Mouse (Mus musculus) gastrocnemius, postnatal 10 days (tissue): ENCODE data around the gene Gm20388. TPM values are rescaled to one million over a fixed set of nuclear protein-coding genes. Genes with fewer than 3 reads are reported as not detected.
"Not testable (repeated sequence)": the region's sequence is repeated elsewhere in the genome, so short reads cannot be mapped to it uniquely, and the experiment has no call there.

Source experiments
- DNase-seq: peaks from one replicate; pipeline ENCODE4 v3.0.0; 2021; ENCODE audit warnings: mixed read lengths
- total RNA-seq, 2 experiments: library from RNA; stranded (reverse); gene quantifications; 2 replicates each; pipeline ENCODE4 v1.2.3; 2021

Gene Gm20388
- total RNA-seq, 2 experiments from 2014 or later = 2.9 to 6.0 TPM

GRCm38 (mm10) chr8:120317118-120317824 is 406.6 kb downstream of the Gm20388 start:
- no peak for DNase-seq

DNA sequence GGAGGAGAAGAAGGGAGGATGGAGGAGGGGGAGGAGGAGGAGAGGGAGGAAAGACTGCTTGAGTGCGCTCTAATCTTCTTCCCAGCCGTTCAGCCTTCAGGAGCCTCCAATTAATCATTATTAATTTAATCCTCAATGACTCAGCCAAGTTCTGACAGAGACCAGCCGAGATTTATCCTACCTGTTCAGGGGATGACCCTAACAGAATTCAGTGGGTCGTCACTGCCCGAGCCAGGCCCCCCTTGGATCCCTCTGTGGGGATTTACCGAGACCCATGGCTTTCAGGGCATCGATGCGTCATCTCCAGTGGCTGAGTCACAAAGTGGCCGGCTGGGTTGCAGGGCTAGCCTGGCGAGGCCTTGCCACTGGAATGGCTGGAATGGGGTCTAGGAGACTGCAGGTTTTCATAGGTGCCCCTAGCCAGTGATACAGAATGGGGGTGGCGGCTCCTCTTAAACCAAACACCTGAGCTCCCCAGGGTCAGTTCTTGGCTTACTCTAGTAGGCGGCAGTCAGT is 407.9 kb downstream of the Gm20388 start:
- no peak for DNase-seq

GRCm38 (mm10) chr8:120319449-120319848 is 408.8 kb downstream of the Gm20388 start:
- DNase-seq = peak; percentile 81

DNA sequence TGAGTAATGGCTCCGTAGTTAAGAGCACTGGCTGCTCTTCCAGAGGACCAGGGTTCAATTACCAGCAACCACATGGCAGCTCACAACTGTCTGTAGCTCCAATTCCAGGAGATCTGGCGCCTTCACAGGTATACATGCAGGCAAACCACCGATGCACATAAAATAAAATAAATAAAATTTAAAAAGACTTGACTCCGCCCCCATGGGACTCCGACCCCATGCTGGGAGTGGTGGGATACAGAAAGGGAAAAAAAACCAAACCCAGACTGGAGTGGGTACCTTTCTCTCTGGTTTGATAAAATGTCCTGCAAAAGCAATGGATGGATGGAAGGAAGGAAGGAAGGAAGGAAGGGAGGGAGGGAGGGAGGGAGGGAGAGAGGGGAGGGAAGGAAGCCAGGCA is 409.5 kb downstream of the Gm20388 start:
- DNase-seq = no peak

- no peak for DNase-seq
Observed at GRCm38 (mm10) chr8:120321724-120322123, 411.1 kb downstream of the Gm20388 start.

DNA sequence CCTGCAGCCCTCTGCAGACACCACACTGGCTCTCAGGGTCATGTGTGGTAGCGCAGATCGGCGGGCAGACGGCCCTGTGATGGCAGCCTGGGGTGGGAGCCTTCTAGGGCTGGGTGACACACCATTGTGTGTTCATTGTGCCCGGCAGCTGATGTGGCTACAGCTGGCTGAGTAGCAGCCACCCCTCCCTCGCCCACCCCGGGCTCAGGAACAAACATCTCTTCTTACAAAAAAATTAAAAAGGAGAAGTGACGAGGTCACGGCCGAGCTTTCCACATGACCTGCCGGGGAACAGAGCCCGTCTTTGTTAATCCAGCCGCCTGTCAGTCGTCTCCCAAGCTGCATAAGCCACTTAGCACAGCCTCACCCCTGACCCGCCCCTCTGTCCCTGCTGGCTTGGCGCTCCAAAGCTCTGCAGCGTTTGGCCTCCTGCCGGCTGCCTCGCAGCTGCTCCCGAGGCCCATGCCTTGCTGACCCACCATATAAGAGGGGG is 412.4 kb downstream of the Gm20388 start:
- DNase-seq = peak; percentile 64

- no peak for DNase-seq
Observed at GRCm38 (mm10) chr8:120324555-120324954, 413.9 kb downstream of the Gm20388 start.

DNA sequence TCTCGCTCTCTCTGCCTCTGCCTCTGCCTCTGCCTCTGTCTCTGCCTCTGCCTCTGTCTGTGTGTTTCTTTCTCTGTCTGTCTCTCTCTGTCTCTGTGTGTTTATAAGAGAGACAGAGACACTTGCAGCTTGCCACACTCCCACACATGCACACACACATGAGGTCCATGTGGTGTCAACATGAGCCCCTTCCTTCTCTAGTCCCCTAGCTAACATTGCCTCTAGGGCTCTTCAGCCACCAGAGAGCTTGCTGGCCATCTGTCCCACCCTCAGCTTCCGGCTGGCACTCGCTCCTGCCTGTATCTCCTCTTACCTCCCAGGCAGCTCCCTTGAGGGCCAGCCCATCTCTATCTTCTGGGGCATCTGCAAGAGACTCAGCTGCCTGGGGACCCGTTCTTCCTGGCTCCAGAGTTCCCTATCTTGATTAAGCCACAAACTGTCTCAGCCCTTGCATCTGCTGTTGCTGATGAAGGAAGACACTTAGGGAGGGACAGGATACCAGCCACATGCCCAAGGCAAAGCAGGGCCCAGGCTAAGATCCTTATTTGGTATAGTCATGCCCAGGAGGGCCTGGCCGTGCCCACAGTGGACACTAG is 414.6 kb downstream of the Gm20388 start:
- no peak for DNase-seq

DNA sequence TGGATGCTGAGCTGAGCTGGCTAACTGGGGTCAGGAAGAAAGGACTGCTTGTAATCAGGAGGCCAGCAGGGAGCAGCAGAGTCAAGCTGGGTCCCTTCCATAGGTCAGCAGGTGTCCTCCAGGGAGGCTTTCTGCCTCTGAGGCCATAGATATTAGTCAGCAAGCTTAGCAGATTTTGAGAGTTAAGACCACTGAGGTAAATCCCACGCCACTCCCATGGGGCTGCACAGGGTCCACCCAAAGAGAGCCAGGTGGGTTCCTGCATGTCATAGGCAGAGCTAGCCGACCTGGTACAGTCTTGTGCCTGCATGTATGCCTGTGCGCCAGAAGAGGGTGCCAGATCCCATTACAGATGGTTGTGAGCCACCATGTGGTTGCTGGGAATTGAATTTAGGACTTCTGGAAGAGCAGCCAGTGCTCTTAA is 416.5 kb downstream of the Gm20388 start:
- no peak for DNase-seq

DNA sequence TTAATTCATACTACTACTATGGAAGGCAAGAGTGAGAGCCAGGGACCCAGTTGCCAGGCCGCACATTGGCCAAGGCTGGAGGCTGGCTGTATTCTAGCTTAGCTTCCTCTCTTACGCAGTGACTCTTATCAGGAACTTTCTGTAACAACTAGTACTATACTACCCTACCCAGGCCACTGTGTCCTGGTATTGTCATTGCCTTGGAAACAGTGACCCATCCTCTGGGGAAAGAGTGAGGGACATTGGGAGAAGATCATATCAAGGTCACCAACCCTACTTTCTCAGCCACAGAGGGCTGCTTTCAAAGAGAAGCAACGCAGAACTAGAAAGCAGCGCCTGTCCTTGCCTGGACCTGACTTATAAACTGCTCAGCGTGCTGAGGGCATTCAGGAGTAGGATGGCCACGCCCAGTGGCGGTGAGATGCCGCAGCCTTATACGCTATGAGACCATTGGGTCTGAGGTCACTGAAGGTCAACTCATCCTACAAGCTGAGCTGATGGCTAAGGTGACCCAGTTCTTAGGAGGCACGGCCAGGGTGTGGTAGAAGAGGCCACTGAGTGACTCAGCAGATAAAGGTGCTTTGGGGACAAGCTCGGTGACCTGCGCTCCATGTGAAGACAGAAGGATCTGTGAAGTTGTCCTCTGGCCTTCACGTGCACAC is 417.9 kb downstream of the Gm20388 start:
- DNase-seq = no peak

DNA sequence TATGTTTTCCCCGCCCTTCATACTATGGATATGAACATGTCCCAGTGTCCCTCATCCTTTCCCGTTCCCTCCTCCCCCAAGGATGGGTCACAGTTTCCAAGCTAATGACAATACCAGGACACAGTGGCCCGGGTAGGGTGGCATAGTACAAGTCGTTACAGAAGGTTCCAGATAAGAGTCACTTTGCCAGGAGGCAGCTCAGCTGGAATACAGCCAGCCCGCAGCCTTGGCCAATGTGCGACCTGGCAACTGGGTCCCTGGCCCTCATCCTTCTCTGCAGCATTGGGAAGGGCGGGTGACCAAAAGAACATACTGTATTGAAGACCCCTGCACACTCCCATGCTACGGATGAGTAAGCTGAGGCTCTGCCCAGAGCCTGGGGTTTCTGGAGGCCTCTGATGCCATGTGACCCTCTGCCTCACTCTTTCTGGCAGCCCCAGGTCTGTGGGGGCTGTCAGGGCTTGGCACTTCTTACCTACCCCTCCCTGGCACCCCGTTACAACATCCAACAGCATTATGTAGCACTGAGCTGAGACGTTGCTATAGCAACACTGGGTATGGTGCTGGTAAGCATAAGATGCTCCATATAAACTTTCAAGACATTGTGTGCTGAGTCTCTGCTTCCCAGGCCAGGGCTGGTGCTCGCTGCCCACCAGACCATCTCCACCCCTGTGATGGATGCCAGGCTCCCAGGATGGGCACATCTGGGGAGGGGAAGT is 418.5 kb downstream of the Gm20388 start:
- DNase-seq = no peak

GRCm38 (mm10) chr8:120331027-120331426 is 420.4 kb downstream of the Gm20388 start:
- no peak for DNase-seq

GRCm38 (mm10) chr8:120332379-120333229 is 422.0 kb downstream of the Gm20388 start:
- DNase-seq = peak; percentile 47

DNA sequence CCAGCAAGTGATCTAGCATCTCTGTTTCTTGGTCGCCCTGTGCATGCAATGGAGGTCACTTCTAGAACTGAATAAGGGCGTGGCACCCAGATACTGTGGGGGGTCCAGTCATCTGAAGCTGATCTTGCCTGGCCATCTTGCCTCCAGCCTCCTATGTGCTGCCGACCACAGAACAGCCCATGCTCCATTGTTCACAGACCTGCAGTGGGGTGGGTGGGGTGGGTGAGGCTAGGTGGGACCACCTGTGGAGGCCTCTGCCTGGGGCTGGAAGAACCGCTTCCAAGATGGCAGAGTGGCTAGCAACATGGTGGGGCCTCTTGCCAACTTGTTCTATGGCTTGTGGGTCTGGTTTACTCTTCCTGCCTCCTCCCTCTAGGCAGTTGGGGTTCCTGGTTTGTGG is 423.0 kb downstream of the Gm20388 start:
- no peak for DNase-seq

DNA sequence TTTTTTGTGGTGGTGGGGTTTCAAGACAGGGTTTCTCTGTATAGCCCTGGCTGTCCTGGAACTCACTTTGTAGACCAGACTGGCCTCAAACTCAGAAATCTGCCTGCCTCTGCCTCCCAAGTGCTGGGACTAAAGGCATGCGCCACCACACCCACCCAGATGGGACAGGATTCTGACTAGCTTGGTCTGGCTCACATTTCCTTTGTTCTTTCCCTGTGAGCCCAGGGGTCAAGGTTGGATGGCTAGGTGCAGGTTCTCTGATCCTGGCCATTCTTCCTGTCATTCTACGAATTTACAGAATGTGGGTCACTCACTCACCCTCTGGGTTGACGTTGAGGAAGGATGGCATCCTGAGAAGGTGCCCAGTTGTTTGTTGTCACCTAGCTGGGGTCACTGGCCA is 423.6 kb downstream of the Gm20388 start:
- DNase-seq = not testable (repeated sequence)

GRCm38 (mm10) chr8:120334878-120335261 is 424.2 kb downstream of the Gm20388 start:
- no peak for DNase-seq

- no peak for DNase-seq
Observed at GRCm38 (mm10) chr8:120335262-120336086, 424.8 kb downstream of the Gm20388 start.

- DNase-seq = no peak
Observed at GRCm38 (mm10) chr8:120336087-120336380, 425.4 kb downstream of the Gm20388 start.

GRCm38 (mm10) chr8:120336909-120337555 is 426.4 kb downstream of the Gm20388 start:
- no peak for DNase-seq

DNA sequence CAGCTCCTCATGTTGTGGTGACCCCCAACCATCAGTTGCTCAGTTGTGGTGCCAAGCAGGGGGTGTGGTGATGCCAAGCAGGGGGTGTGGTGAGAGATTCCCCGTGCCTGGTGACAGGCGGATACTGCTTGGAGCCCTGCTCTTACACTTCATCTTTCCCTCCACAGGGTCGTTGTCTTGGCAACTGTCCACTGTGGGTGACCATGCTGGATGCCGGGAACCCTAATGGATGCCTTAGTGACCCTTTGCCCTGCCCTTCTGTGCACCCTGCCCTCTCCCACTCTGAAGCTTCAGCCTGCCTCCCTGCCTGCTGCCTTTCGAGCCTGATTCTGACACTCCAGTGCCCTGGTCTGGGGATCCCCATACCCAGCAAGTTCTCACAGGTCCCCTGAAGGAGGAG is 427.0 kb downstream of the Gm20388 start:
- DNase-seq = no peak
